ENCODE assay signal across 9 mouse cellular contexts in genomic region chr3:36689392-36690291, GRCm38 (mm10). TPM values are rescaled to one million over a fixed set of nuclear protein-coding genes. Genes with fewer than 3 reads are reported as not detected.
DNase-seq lines count a peak whose midpoint lies in the region; ATAC-seq and TF ChIP-seq lines count a peak whose summit lies in the region.
"Had no signal": no experiment of that assay in that cellular context is flagged by ENCODE, and none has a peak within 500 bp of the region (broad histone marks: within the 10 kb centered on the region; RNA-seq: fewer than 3 reads in every experiment).

TSS of gene Trpc3 (minus strand) at chr3:36690167.

- DNase-seq in layer of hippocampus, adult 2 months (ENCODE audit: low spot score in 2 of 2) = peak; percentile 8 to 13
- DNase-seq in layer of hippocampus, adult 9-10 months (ENCODE audit: low spot score) = no peak
- DNase-seq in embryo, embryonic 10 days (ENCODE audit: low spot score) = peak; percentile 72
- DNase-seq in limb, embryonic 14.5 days (ENCODE audit: low spot score) = peak; percentile 75
- peak; percentile 79 for DNase-seq in neural tube, embryonic 10.5 days (ENCODE audit: extremely low spot score, low spot score)
- peak; percentile 30 for DNase-seq in thymus, postnatal 0 days (ENCODE audit: low spot score)

- no peaks in the 10 kb centered on the region for H3K36me3 ChIP-seq in intestine, postnatal 0 days (ENCODE audit: control insufficient read depth, insufficient read depth)
- H3K36me3 ChIP-seq in limb, embryonic 14.5 days (ENCODE audit: control insufficient read depth, insufficient read depth, low read length) = no peaks in the 10 kb centered on the region
- H3K36me3 ChIP-seq: G1E had no signal

- H3K4me3 ChIP-seq in layer of hippocampus, adult 2 months = peak within 1 kb of the TSS; percentile 59
- peak within 1 kb of the TSS; percentile 58 for H3K4me3 ChIP-seq in intestine, postnatal 0 days (ENCODE audit: low read depth, low read length)
- H3K4me3 ChIP-seq in limb, embryonic 14.5 days (replicated peaks; ENCODE audit: low read length) = peak within 1 kb of the TSS; percentile 67

- 0 out of 2 replicates have a peak, but pooled peaks cover 4% of the 10 kb centered on the region for H3K4me1 ChIP-seq in intestine, postnatal 0 days (replicated peaks; ENCODE audit: control insufficient read depth, insufficient read depth, low read length)
- H3K4me1 ChIP-seq in limb, embryonic 14.5 days (ENCODE audit: control insufficient read depth, insufficient read depth, low read length) = peaks cover 10% of the 10 kb centered on the region; the same call in 1 of the 2 replicates

- H3K27me3 ChIP-seq in intestine, postnatal 0 days (replicated peaks; ENCODE audit: control insufficient read depth, insufficient read depth, low read length) = no peaks in the 10 kb centered on the region; the same call in 1 of the 2 replicates
- H3K27me3 ChIP-seq in limb, embryonic 14.5 days (ENCODE audit: control insufficient read depth, insufficient read depth, low read length) = peaks cover 18% of the 10 kb centered on the region

- peak within 1 kb of the TSS; percentile 95 for H3K4me2 ChIP-seq in intestine, postnatal 0 days (replicated peaks; ENCODE audit: low read depth)
- peak within 1 kb of the TSS; percentile 86 for H3K4me2 ChIP-seq in limb, embryonic 14.5 days (replicated peaks; ENCODE audit: low read depth, low read length, severe bottlenecking)

- no peak for TF ChIP-seq POLR2A in limb, embryonic 14.5 days (IDR thresholded peaks at IDR 0.05; ENCODE audit: borderline replicate concordance, extremely low read depth, insufficient read depth, insufficient read length)

- WGBS in intestine, postnatal 0 days = under 1% methylated on average over 84 of the region's 91 CpGs
- WGBS in limb, embryonic 14.5 days = under 1% methylated on average over 51 of the region's 91 CpGs

- peak; percentile 55; the same call in 1 of the 2 replicates for TF ChIP-seq CTCF in layer of hippocampus, adult 2 months (conservative IDR thresholded peaks at IDR 0.05)
- TF ChIP-seq CTCF in intestine, postnatal 0 days (IDR thresholded peaks at IDR 0.05; ENCODE audit: low read depth) = peak; percentile 49

- 0 out of 2 replicates have a peak within 1 kb of the TSS, but pooled peaks have one; percentile 36 for H3K27ac ChIP-seq in layer of hippocampus, adult 2 months
- peak within 1 kb of the TSS; percentile 43; the same call in 1 of the 2 replicates for H3K27ac ChIP-seq in intestine, postnatal 0 days (ENCODE audit: low read depth, low read length)
- no peak within 1 kb of the TSS for H3K27ac ChIP-seq in limb, embryonic 14.5 days (replicated peaks; ENCODE audit: low read depth, low read length)

- no peaks in the 10 kb centered on the region for H3K9me3 ChIP-seq in intestine, postnatal 0 days (ENCODE audit: control insufficient read depth)
- no peaks in the 10 kb centered on the region for H3K9me3 ChIP-seq in limb, embryonic 14.5 days (ENCODE audit: control insufficient read depth, low read length)
- H3K9me3 ChIP-seq: G1E had no signal

- peak within 1 kb of the TSS; percentile 45 for H3K9ac ChIP-seq in intestine, postnatal 0 days (ENCODE audit: low read depth, low read length)
- H3K9ac ChIP-seq in limb, embryonic 14.5 days (ENCODE audit: low read depth, low read length, severe bottlenecking) = peak within 1 kb of the TSS; percentile 78

- ATAC-seq in granulocyte monocyte progenitor cell, adult 5-6 weeks (replicated peaks; ENCODE audit: poor library complexity, severe bottlenecking) = peak; percentile 58
- peak; percentile 79 for ATAC-seq in intestine, postnatal 0 days
- peak; percentile 86 for ATAC-seq in limb, embryonic 14.5 days (ENCODE audit: low FRiP score, low read depth)

RNA-seq across cellular contexts. Expression of gene Trpc3, which starts in this region (rescaled TPM):
- total RNA-seq in layer of hippocampus, adult 2 months (2021) = 1 to 10 TPM; 4.1 to 5.9 TPM
- total RNA-seq in granulocyte monocyte progenitor cell, adult 5-6 weeks (2014; fragmentation: Nextera tagmentation) = not detected in 2 replicates
- not detected in 2 replicates for total RNA-seq in granulocyte monocyte progenitor cell, adult 5-6 weeks (2017)
- 4.1 and 6.5 TPM in 2 replicates for polyA plus RNA-seq in intestine, postnatal 0 days (2015; fragmentation: Nextera tagmentation; extraction: Ambion mirVana)
- polyA plus RNA-seq in limb, embryonic 14.5 days (2012; rRNA removed) = 5.7 and 6.0 TPM in 2 replicates
- polyA plus RNA-seq in limb, embryonic 14.5 days (2014; fragmentation: Nextera tagmentation; extraction: Ambion mirVana) = 3.5 and 3.9 TPM in 2 replicates
- polyA plus RNA-seq in thymus, postnatal 0 days (2015; fragmentation: Nextera tagmentation; extraction: Ambion mirVana) = 0.19 and 0.73 TPM in 2 replicates
- polyA plus RNA-seq: G1E had no signal

Comparison
In these comparisons a context has a peak if more than half of its experiments do, and no peak if none do; other contexts are left out.
1. RNA of gene Trpc3 (total RNA-seq): 4.1 to 5.9 TPM in layer of hippocampus, adult 2 months; not detected in granulocyte monocyte progenitor cell, adult 5-6 weeks; every median in the first group is over 4 times any median in the second.
2. Peak in ATAC-seq in granulocyte monocyte progenitor cell, adult 5-6 weeks; RNA of the gene not detected or under 1 TPM.
3. Peak in DNase-seq in thymus, postnatal 0 days; RNA of the gene not detected or under 1 TPM.
4. Peak in every context shown above with its lines, with median percentiles within 50 percentile points of each other: H3K4me3 ChIP-seq and ATAC-seq.